Mouse (Mus musculus) lung, postnatal 0 days (tissue): Measurements from ENCODE around the gene Cmc2.

Experiments
- CTCF ChIP-seq: IDR thresholded peaks from 2 replicates; pipeline ENCODE4 v1.5.1; 2016; ENCODE audit warnings: antibody characterized with exemption, mild to moderate bottlenecking
- EP300 ChIP-seq: IDR thresholded peaks from 2 replicates; pipeline ENCODE4 v1.6.1; 2016; ENCODE audit warnings: antibody characterized with exemption, mild to moderate bottlenecking, control low read depth

DNA sequence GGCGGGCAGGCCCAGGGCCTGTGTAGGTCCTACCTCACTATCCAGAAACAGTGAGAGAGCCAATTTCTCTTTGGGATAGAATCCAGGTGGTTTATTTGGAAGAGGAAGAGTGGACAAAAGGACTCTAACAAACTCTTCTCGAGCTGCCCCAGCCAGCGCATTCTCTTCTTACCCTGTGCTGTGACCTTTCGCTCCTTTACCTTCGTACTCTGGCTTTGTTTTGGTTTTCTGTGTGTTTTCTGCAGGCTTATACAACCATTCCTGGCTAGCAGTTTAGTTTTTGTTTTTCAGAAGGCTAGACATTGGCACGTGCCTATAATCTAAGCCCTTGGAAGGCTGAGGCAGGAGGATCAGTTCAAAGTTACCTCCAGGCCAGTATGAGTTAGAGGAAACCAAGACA, 48.3 kb upstream of the Cmc2 start:
- no peak for TF ChIP-seq CTCF
- no peak for TF ChIP-seq EP300
